ENCODE assay signal across 1 mouse cellular context in genomic region chr11:34010133-34010858, GRCm38 (mm10).
TF ChIP-seq lines count a peak whose summit lies in the region.

No protein-coding gene starts in this region.

TF ChIP-seq in CH12.LX, 34 proteins besides CTCF, POLR2A, EP300 and RAD21 (continued from another document):
- TF ChIP-seq MAX (IDR thresholded peaks at IDR 0.05; ENCODE audit: low read length): no peak; the same call in 1 of the 2 replicates
- no peak; the same call in 1 of the 2 replicates for TF ChIP-seq MYC (IDR thresholded peaks at IDR 0.05; ENCODE audit: low read depth, low read length)
- TF ChIP-seq SIN3A (IDR thresholded peaks at IDR 0.05; ENCODE audit: low read length): no peak; the same call in 1 of the 2 replicates
- no peak for TF ChIP-seq MAFK (IDR thresholded peaks at IDR 0.05; ENCODE audit: insufficient replicate concordance, low read length)
- TF ChIP-seq NELFE (IDR thresholded peaks at IDR 0.05; ENCODE audit: low read depth, low read length): 0 out of 2 replicates have a peak, but pooled peaks have one; percentile 8
- TF ChIP-seq GABPA (IDR thresholded peaks at IDR 0.05; ENCODE audit: insufficient replicate concordance, low read depth, low read length): peak; percentile 53
- TF ChIP-seq ETS1 (conservative IDR thresholded peaks at IDR 0.05; ENCODE audit: low read depth, low read length): peak; percentile 81
- peak; percentile 53; the same call in 1 of the 2 replicates for TF ChIP-seq CHD1 (IDR thresholded peaks at IDR 0.05; ENCODE audit: low read depth, low read length)
- TF ChIP-seq USF1 (IDR thresholded peaks at IDR 0.05; ENCODE audit: low read depth, low read length): no peak
- no peak; the same call in 1 of the 2 replicates for TF ChIP-seq HCFC1 (IDR thresholded peaks at IDR 0.05; ENCODE audit: low read depth, low read length)
- 0 out of 2 replicates have a peak, but pooled peaks have one; percentile 18 for TF ChIP-seq KAT2A (IDR thresholded peaks at IDR 0.05; ENCODE audit: insufficient replicate concordance, low read length)
- peak; percentile 57; the same call in 1 of the 2 replicates for TF ChIP-seq TBP (conservative IDR thresholded peaks at IDR 0.05; ENCODE audit: low read depth, low read length)
- 0 out of 2 replicates have a peak, but pooled peaks have one; percentile 65 for TF ChIP-seq MAZ (IDR thresholded peaks at IDR 0.05; ENCODE audit: low read depth, low read length)
- TF ChIP-seq MEF2A (IDR thresholded peaks at IDR 0.05; ENCODE audit: borderline replicate concordance, low read depth, low read length): peak; percentile 60
- TF ChIP-seq TCF12 (IDR thresholded peaks at IDR 0.05; ENCODE audit: low read depth, low read length): no peak; the same call in 1 of the 2 replicates
- TF ChIP-seq UBTF (IDR thresholded peaks at IDR 0.05; ENCODE audit: low read depth, low read length): no peak
- TF ChIP-seq ZNF384 (IDR thresholded peaks at IDR 0.05; ENCODE audit: low read depth, low read length): no peak
- TF ChIP-seq JUND (conservative IDR thresholded peaks at IDR 0.05; ENCODE audit: low read depth, low read length): peak; percentile 14; the same call in 1 of the 2 replicates
- TF ChIP-seq JUN (IDR thresholded peaks at IDR 0.05; ENCODE audit: insufficient read depth, low read depth, low read length): no peak; the same call in 1 of the 2 replicates
- TF ChIP-seq NRF1 (IDR thresholded peaks at IDR 0.05; ENCODE audit: low read depth, low read length): no peak
- no peak for TF ChIP-seq SMC3 (IDR thresholded peaks at IDR 0.05; ENCODE audit: low read depth, low read length)
- no peak for TF ChIP-seq ZC3H11A (IDR thresholded peaks at IDR 0.05; ENCODE audit: low read depth, low read length)
- no peak for TF ChIP-seq PAX5 (IDR thresholded peaks at IDR 0.05; ENCODE audit: low read length)
- no peak; the same call in 1 of the 2 replicates for TF ChIP-seq MXI1 (IDR thresholded peaks at IDR 0.05; ENCODE audit: low read depth, low read length)
